Mouse (Mus musculus) G1E (cell line): ENCODE measurements around the gene Kremen1. TPM values are rescaled to one million over a fixed set of nuclear protein-coding genes. Genes with fewer than 3 reads are reported as not detected.

Experiments
- ATAC-seq: 2 replicates; pipeline ENCODE4 v1.8.0; 2016; ENCODE audit warnings: mild to moderate bottlenecking; ENCODE audit not compliant: insufficient number of reproducible peaks, poor library complexity, low FRiP score, severe bottlenecking; ENCODE audit errors: extremely low read depth
- DNase-seq: peaks from one replicate; pipeline ENCODE4 v3.0.0; 2012; ENCODE audit warnings: low spot score
- H3K27me3 ChIP-seq: 2 replicates; pipeline ENCODE4 v1.6.1; 2012; ENCODE audit warnings: mild to moderate bottlenecking, low read length, inconsistent platforms; ENCODE audit not compliant: insufficient read depth
- H3K36me3 ChIP-seq: replicated peaks from 2 replicates; pipeline ENCODE3; 2012; ENCODE audit warnings: mild to moderate bottlenecking, inconsistent platforms
- H3K4me1 ChIP-seq: 2 replicates; pipeline ENCODE4 v1.6.1; 2012; ENCODE audit warnings: low read depth, low read length, inconsistent platforms, mixed read lengths; ENCODE audit not compliant: insufficient read depth
- H3K4me3 ChIP-seq: 2 replicates; pipeline ENCODE4 v1.5.1; 2012; ENCODE audit warnings: low read depth, mild to moderate bottlenecking, inconsistent platforms, low read length, moderate library complexity, mixed read lengths
- H3K9me3 ChIP-seq: replicated peaks from 2 replicates; pipeline ENCODE4 v1.6.1; 2012; ENCODE audit warnings: inconsistent platforms
- CTCF ChIP-seq: IDR thresholded peaks from 2 replicates; pipeline ENCODE4 v1.5.1; 2012; ENCODE audit warnings: low read depth, low read length, inconsistent platforms, mixed read lengths
- GATA1 ChIP-seq: IDR thresholded peaks from 2 replicates; pipeline ENCODE4 v1.6.1; 2012; ENCODE audit warnings: borderline replicate concordance, low read length, inconsistent platforms, mixed read lengths
- GATA2 ChIP-seq: IDR thresholded peaks from 2 replicates; pipeline ENCODE4 v1.6.1; 2012; ENCODE audit warnings: low read depth, low read length, inconsistent platforms, borderline replicate concordance
- POLR2AphosphoS5 ChIP-seq: IDR thresholded peaks from 2 replicates; pipeline ENCODE4 v1.6.1; 2012; ENCODE audit warnings: low read depth, low read length, inconsistent platforms; ENCODE audit not compliant: insufficient replicate concordance
- TAL1 ChIP-seq: conservative IDR thresholded peaks from 2 replicates; pipeline ENCODE4 v1.6.1; 2012; ENCODE audit warnings: low read depth, low read length, inconsistent platforms, mixed read lengths
- polyA plus RNA-seq: library from polyadenylated mRNA; stranded (reverse); fragments of >175 nt; gene quantifications from 2 replicates; pipeline ENCODE4 v1.2.3, GENCODE M21; 2012
- total RNA-seq, 2 experiments: library from RNA; stranded (forward) in 1 of 2; stranded (reverse) in 1 of 2; fragments of 200-1000 nt in 1 of 2; fragments of >200 nt in 1 of 2; fragmentation: Nextera tagmentation in 1 of 2; gene quantifications; 2 replicates each; pipeline ENCODE4 v1.2.3; 2014 to 2017

Kremen1 gene
- total and polyA plus RNA-seq, 3 experiments = 2.8 to 3.4 (median 3.0) TPM

DNA sequence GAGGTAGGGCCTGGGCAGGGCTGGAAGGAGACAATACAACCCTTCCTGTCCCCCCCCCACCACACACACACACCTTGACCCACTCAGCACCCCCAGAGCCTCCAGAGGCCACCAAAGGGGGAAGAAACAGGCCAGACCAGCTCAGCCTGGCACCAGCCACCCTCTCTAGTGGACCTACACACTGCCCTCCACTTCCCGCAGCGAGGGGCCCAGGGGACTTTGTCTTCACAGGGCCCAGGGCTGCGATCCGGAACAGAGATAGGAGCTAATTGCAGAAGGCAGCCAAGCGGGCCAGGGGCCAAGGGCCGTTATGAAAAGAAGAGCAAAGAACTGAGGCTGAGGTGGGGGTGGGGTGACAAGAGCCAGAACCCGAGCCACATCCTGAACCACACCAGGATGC is 112.1 kb downstream of the Kremen1 start:
- no peak for TF ChIP-seq GATA2
- TF ChIP-seq TAL1 = no peak
- TF ChIP-seq POLR2AphosphoS5 = no peak
- TF ChIP-seq GATA1 = no peak
- TF ChIP-seq CTCF = no peak
- Histone ChIP-seq H3K9me3 (no peaks in the 10 kb centered on the region), H3K4me1 (no peaks in the 10 kb centered on the region), H3K4me3 (no peak overlapping the region), H3K36me3 (no peaks in the 10 kb centered on the region), H3K27me3 (peaks cover 40% of the 10 kb centered on the region)
- no peak for DNase-seq
- no peak for ATAC-seq

- Histone ChIP-seq H3K4me1 (no peaks in the 10 kb centered on the region), H3K27me3 (peaks cover 44% of the 10 kb centered on the region), H3K9me3 (no peaks in the 10 kb centered on the region), H3K4me3 (no peak overlapping the region), H3K36me3 (no peaks in the 10 kb centered on the region)
- TF ChIP-seq POLR2AphosphoS5 = no peak
- no peak for TF ChIP-seq GATA2
- no peak for TF ChIP-seq CTCF
- TF ChIP-seq GATA1 = no peak
- TF ChIP-seq TAL1 = no peak
- no peak for ATAC-seq
- DNase-seq = no peak
These were observed 115.8 kb downstream of the Kremen1 start for GRCm38 (mm10) chr11:5145600-5145999.

GRCm38 (mm10) chr11:5141965-5142364 is 119.4 kb downstream of the Kremen1 start:
- DNase-seq = no peak
- Histone ChIP-seq H3K27me3 (peaks cover 53% of the 10 kb centered on the region), H3K36me3 (no peaks in the 10 kb centered on the region), H3K4me3 (no peak overlapping the region), H3K9me3 (no peaks in the 10 kb centered on the region), H3K4me1 (no peaks in the 10 kb centered on the region)
- TF ChIP-seq CTCF (no peak), POLR2AphosphoS5 (no peak), GATA1 (no peak)
- no peak for ATAC-seq

Other genes with a start within 250 kb of the Kremen1 start
- gene Rasl10a, start 203.4 kb downstream of the Kremen1 start, total RNA-seq (2014; fragmentation: Nextera tagmentation) = not detected in 2 replicates
- 0.55 TPM in 1 of 2 replicates, not detected in the other for gene Rasl10a, start 203.4 kb downstream of the Kremen1 start, total RNA-seq (2017)
- gene Rasl10a, start 203.4 kb downstream of the Kremen1 start, polyA plus RNA-seq = 0.37 and 0.47 TPM in 2 replicates
- gene Gas2l1, start 196.2 kb downstream of the Kremen1 start, total RNA-seq (2014; fragmentation: Nextera tagmentation) = 29.4 and 32.1 TPM in 2 replicates
- gene Gas2l1, start 196.2 kb downstream of the Kremen1 start, total RNA-seq (2017) = 18.2 and 22.1 TPM in 2 replicates
- 103 and 113 TPM in 2 replicates for gene Gas2l1, start 196.2 kb downstream of the Kremen1 start, polyA plus RNA-seq
- gene Rhbdd3, start 162.6 kb downstream of the Kremen1 start, total RNA-seq (2014; fragmentation: Nextera tagmentation) = 9.7 and 10.9 TPM in 2 replicates
- gene Rhbdd3, start 162.6 kb downstream of the Kremen1 start, total RNA-seq (2017) = 19.4 and 21.1 TPM in 2 replicates
- gene Rhbdd3, start 162.6 kb downstream of the Kremen1 start, polyA plus RNA-seq = 37.2 and 42.8 TPM in 2 replicates
- gene Ewsr1, start 162.3 kb downstream of the Kremen1 start, total RNA-seq (2014; fragmentation: Nextera tagmentation) = 454 and 476 TPM in 2 replicates
- 527 and 560 TPM in 2 replicates for gene Ewsr1, start 162.3 kb downstream of the Kremen1 start, total RNA-seq (2017)
- 1,012 and 1,154 TPM in 2 replicates for gene Ewsr1, start 162.3 kb downstream of the Kremen1 start, polyA plus RNA-seq
- gene Emid1, start 109.3 kb downstream of the Kremen1 start, total RNA-seq (2014; fragmentation: Nextera tagmentation) = not detected in 2 replicates
- gene Emid1, start 109.3 kb downstream of the Kremen1 start, total RNA-seq (2017) = 0.16 TPM in 1 of 2 replicates, not detected in the other
- gene Emid1, start 109.3 kb downstream of the Kremen1 start, polyA plus RNA-seq = not detected in 2 replicates
- gene Znrf3, start 183.3 kb upstream of the Kremen1 start, total RNA-seq (2014; fragmentation: Nextera tagmentation) = 7.7 and 11.0 TPM in 2 replicates
- 2.1 TPM in 2 replicates for gene Znrf3, start 183.3 kb upstream of the Kremen1 start, total RNA-seq (2017)
- 2.7 and 3.1 TPM in 2 replicates for gene Znrf3, start 183.3 kb upstream of the Kremen1 start, polyA plus RNA-seq